Mouse (Mus musculus): ENCODE measurements around the gene Coq7. TPM values are rescaled to one million over a fixed set of nuclear protein-coding genes. Genes with fewer than 3 reads are reported as not detected.

The Coq7 gene
- polyA plus RNA-seq, 1 experiment from 2014 or later: 88.6 TPM

GRCm38 (mm10) chr7:118553881-118554280 is 20.7 kb upstream of the Coq7 start:
- DNase-seq (ENCODE audit: low spot score) (no peak), ATAC-seq (no peak)
- Histone ChIP-seq H3K27me3 (replicated peaks; ENCODE audit: insufficient read depth, low read length) (no peaks in the 10 kb centered on the region), H3K9ac (replicated peaks; ENCODE audit: low read depth) (no peak overlapping the region), H3K4me3 (ENCODE audit: low read depth, low read length) (no peak overlapping the region), H3K27ac (ENCODE audit: low read length) (no peak overlapping the region), H3K9me3 (ENCODE audit: low read length) (no peaks in the 10 kb centered on the region), H3K4me2 (replicated peaks; ENCODE audit: low read depth, low read length) (no peak overlapping the region), H3K4me1 (ENCODE audit: insufficient read depth, low read depth, low read length) (no peaks in the 10 kb centered on the region), H3K36me3 (ENCODE audit: insufficient read depth, low read length) (no peaks in the 10 kb centered on the region)
- 67% methylated on average over 4 of the region's 4 CpGs for WGBS
- TF ChIP-seq EP300 (IDR thresholded peaks at IDR 0.05): no peak
- peak; percentile 49 for TF ChIP-seq CTCF (IDR thresholded peaks at IDR 0.05)

GRCm38 (mm10) chr7:118547451-118547850 is 14.3 kb upstream of the Coq7 start:
- no peaks in the 10 kb centered on the region for H3K36me3 ChIP-seq (ENCODE audit: insufficient read depth, low read length)
- ATAC-seq: no peak
- no peak for DNase-seq (ENCODE audit: low spot score)
- TF ChIP-seq CTCF (IDR thresholded peaks at IDR 0.05): no peak
- no peak for TF ChIP-seq EP300 (IDR thresholded peaks at IDR 0.05)
- WGBS: 71% methylated on average over 10 of the region's 10 CpGs
- H3K4me2 ChIP-seq (replicated peaks; ENCODE audit: low read depth, low read length): no peak overlapping the region
- H3K9ac ChIP-seq (replicated peaks; ENCODE audit: low read depth): no peak overlapping the region
- no peaks in the 10 kb centered on the region for H3K4me1 ChIP-seq (ENCODE audit: insufficient read depth, low read depth, low read length)
- no peaks in the 10 kb centered on the region for H3K9me3 ChIP-seq (ENCODE audit: low read length)
- H3K27me3 ChIP-seq (replicated peaks; ENCODE audit: insufficient read depth, low read length): no peaks in the 10 kb centered on the region
- H3K27ac ChIP-seq (ENCODE audit: low read length): no peak overlapping the region
- no peak overlapping the region for H3K4me3 ChIP-seq (ENCODE audit: low read depth, low read length)

GRCm38 (mm10) chr7:118544128-118544527 is 11.0 kb upstream of the Coq7 start:
- no peak for DNase-seq (ENCODE audit: low spot score)
- Histone ChIP-seq H3K4me3 (ENCODE audit: low read depth, low read length) (no peak overlapping the region), H3K27ac (ENCODE audit: low read length) (no peak overlapping the region), H3K27me3 (replicated peaks; ENCODE audit: insufficient read depth, low read length) (no peaks in the 10 kb centered on the region), H3K4me2 (replicated peaks; ENCODE audit: low read depth, low read length) (no peak overlapping the region), H3K9me3 (ENCODE audit: low read length) (no peaks in the 10 kb centered on the region), H3K4me1 (ENCODE audit: insufficient read depth, low read depth, low read length) (no peaks in the 10 kb centered on the region), H3K9ac (replicated peaks; ENCODE audit: low read depth) (no peak overlapping the region), H3K36me3 (ENCODE audit: insufficient read depth, low read length) (no peaks in the 10 kb centered on the region)
- no peak for ATAC-seq
- WGBS: 66% methylated on average over 4 of the region's 4 CpGs
- TF ChIP-seq CTCF (IDR thresholded peaks at IDR 0.05) (no peak), EP300 (IDR thresholded peaks at IDR 0.05) (no peak)

GRCm38 (mm10) chr7:118535076-118535475 is 1.9 kb upstream of the Coq7 start:
- 52% methylated on average over 4 of the region's 4 CpGs for WGBS
- Histone ChIP-seq H3K9ac (replicated peaks; ENCODE audit: low read depth) (no peak overlapping the region), H3K4me3 (ENCODE audit: low read depth, low read length) (no peak overlapping the region), H3K4me1 (ENCODE audit: insufficient read depth, low read depth, low read length) (peaks cover 9% of the 10 kb centered on the region; the same call in 1 of the 2 replicates), H3K27ac (ENCODE audit: low read length) (peak overlapping the region; percentile 95), H3K4me2 (replicated peaks; ENCODE audit: low read depth, low read length) (peak overlapping the region; percentile 36), H3K36me3 (ENCODE audit: insufficient read depth, low read length) (no peaks in the 10 kb centered on the region), H3K27me3 (replicated peaks; ENCODE audit: insufficient read depth, low read length) (no peaks in the 10 kb centered on the region), H3K9me3 (ENCODE audit: low read length) (no peaks in the 10 kb centered on the region)
- TF ChIP-seq EP300 (IDR thresholded peaks at IDR 0.05) (peak; percentile 88), CTCF (IDR thresholded peaks at IDR 0.05) (no peak)
- ATAC-seq: peak; percentile 51
- peak; percentile 91 for DNase-seq (ENCODE audit: low spot score)

- H3K9ac ChIP-seq (replicated peaks; ENCODE audit: low read depth): no peak overlapping the region
- H3K4me1 ChIP-seq (ENCODE audit: insufficient read depth, low read depth, low read length): peaks cover 9% of the 10 kb centered on the region; the same call in 1 of the 2 replicates
- no peak overlapping the region for H3K4me3 ChIP-seq (ENCODE audit: low read depth, low read length)
- DNase-seq (ENCODE audit: low spot score) (peak; percentile 58), ATAC-seq (no peak)
- 46% methylated on average over 3 of the region's 3 CpGs for WGBS
- no peak overlapping the region for H3K4me2 ChIP-seq (replicated peaks; ENCODE audit: low read depth, low read length)
- no peaks in the 10 kb centered on the region for H3K9me3 ChIP-seq (ENCODE audit: low read length)
- H3K27ac ChIP-seq (ENCODE audit: low read length): peak overlapping the region; percentile 95
- no peaks in the 10 kb centered on the region for H3K36me3 ChIP-seq (ENCODE audit: insufficient read depth, low read length)
- H3K27me3 ChIP-seq (replicated peaks; ENCODE audit: insufficient read depth, low read length): no peaks in the 10 kb centered on the region
- TF ChIP-seq EP300 (IDR thresholded peaks at IDR 0.05): no peak
- TF ChIP-seq CTCF (IDR thresholded peaks at IDR 0.05): no peak
Measured at GRCm38 (mm10) chr7:118534326-118534725, 1.2 kb upstream of the Coq7 start.

GRCm38 (mm10) chr7:118532519-118533177 is 508 bp downstream of the Coq7 start:
- DNase-seq (ENCODE audit: low spot score) (peak; percentile 96), ATAC-seq (peak; percentile 90)
- peak overlapping the region; percentile 81 for H3K4me3 ChIP-seq (ENCODE audit: low read depth, low read length)
- no peaks in the 10 kb centered on the region for H3K36me3 ChIP-seq (ENCODE audit: insufficient read depth, low read length)
- peak overlapping the region; percentile 74 for H3K9ac ChIP-seq (replicated peaks; ENCODE audit: low read depth)
- under 1% methylated on average over 36 of the region's 36 CpGs for WGBS
- H3K4me2 ChIP-seq (replicated peaks; ENCODE audit: low read depth, low read length): peak overlapping the region; percentile 55
- peak overlapping the region; percentile 95 for H3K27ac ChIP-seq (ENCODE audit: low read length)
- H3K9me3 ChIP-seq (ENCODE audit: low read length): no peaks in the 10 kb centered on the region
- no peaks in the 10 kb centered on the region for H3K27me3 ChIP-seq (replicated peaks; ENCODE audit: insufficient read depth, low read length)
- peaks cover 9% of the 10 kb centered on the region; the same call in 1 of the 2 replicates for H3K4me1 ChIP-seq (ENCODE audit: insufficient read depth, low read depth, low read length)
- TF ChIP-seq CTCF (IDR thresholded peaks at IDR 0.05) (peak; percentile 13; the same call in 1 of the 2 replicates), EP300 (IDR thresholded peaks at IDR 0.05) (no peak)

All from lung, postnatal 0 days (tissue).